Mouse (Mus musculus) forebrain, embryonic 12.5 days (tissue): ENCODE measurements at regions not wholly inside any gene's neighbourhood (a gene's known extent, or its start where the extent isn't known, plus 50 kb on each side); places are given as distances from the start of the nearest gene placed in this dataset.
A peak's percentile ranks its signal among the peaks of the same experiment; 100 is the strongest.
"Not testable (repeated sequence)": the region's sequence is repeated elsewhere in the genome, so short reads cannot be mapped to it uniquely, and the experiment has no call there.

Experiments
- ATAC-seq: fragments of 200-750 bp; cut with Nextera tagmentation; 2 replicates; pipeline ENCODE4 v1.8.0; 2017; ENCODE audit warnings: moderate TSS enrichment; ENCODE audit not compliant: low FRiP score
- H3K27ac ChIP-seq: fragments of 300-500 bp; sonication (generic); 2 replicates; pipeline ENCODE4 v1.5.1; 2016; ENCODE audit warnings: mild to moderate bottlenecking
- H3K27me3 ChIP-seq: fragments of 300-500 bp; sonication (generic); 2 replicates; pipeline ENCODE4 v1.6.1; 2016; ENCODE audit warnings: mild to moderate bottlenecking
- H3K36me3 ChIP-seq: fragments of 300-500 bp; sonication (generic); replicated peaks from 2 replicates; pipeline ENCODE4 v1.6.1; 2016; ENCODE audit warnings: mild to moderate bottlenecking
- H3K4me1 ChIP-seq: fragments of 300-500 bp; sonication (generic); 2 replicates; pipeline ENCODE4 v1.6.1; 2016
- H3K4me2 ChIP-seq: fragments of 300-500 bp; sonication (generic); 2 replicates; pipeline ENCODE4 v1.6.1; 2016; ENCODE audit warnings: mild to moderate bottlenecking, moderate library complexity
- H3K4me3 ChIP-seq: fragments of 300-500 bp; sonication (generic); replicated peaks from 2 replicates; pipeline ENCODE4 v1.5.1; 2016; ENCODE audit warnings: mild to moderate bottlenecking
- H3K9ac ChIP-seq: fragments of 300-500 bp; sonication (generic); 2 replicates; pipeline ENCODE4 v1.6.1; 2016; ENCODE audit warnings: mild to moderate bottlenecking
- H3K9me3 ChIP-seq: fragments of 300-500 bp; sonication (generic); 2 replicates; pipeline ENCODE4 v1.6.1; 2016
- WGBS: fragments of 180-500 bp; shearing (Covaris S2); methylation state at CpG from one replicate; pipeline ENCODE4 v1.1.7; 2016; 5-methylcytosine and 5-hydroxymethylcytosine counted together

- H3K27ac ChIP-seq, H3K4me2 ChIP-seq, H3K36me3 ChIP-seq, H3K4me3 ChIP-seq, H3K27me3 ChIP-seq, H3K9ac ChIP-seq, H3K9me3 ChIP-seq, H3K4me1 ChIP-seq: not testable (repeated sequence)
- ATAC-seq: peak; percentile 75; the same call in 1 of the 2 replicates
- WGBS: 37% methylated on average over 1 of the region's 1 CpGs
Observed at GRCm38 (mm10) chr7:60813165-60813564, 673.1 kb upstream of the Snrpn start.

GRCm38 (mm10) chr7:60808960-60809359 lies 668.9 kb upstream of the Snrpn start:
- H3K9ac ChIP-seq, H3K9me3 ChIP-seq, H3K4me1 ChIP-seq, H3K27ac ChIP-seq, H3K27me3 ChIP-seq, H3K4me3 ChIP-seq, H3K4me2 ChIP-seq, ATAC-seq, H3K36me3 ChIP-seq: not testable (repeated sequence)
